Mouse (Mus musculus): ENCODE data around the gene Prl3d2. TPM values are rescaled to one million over a fixed set of nuclear protein-coding genes. Genes with fewer than 3 reads are reported as not detected.
"Not testable (repeated sequence)": the region's sequence is repeated elsewhere in the genome, so short reads cannot be mapped to it uniquely, and the experiment has no call there.

Gene Prl3d2
- not detected in 2 replicates for polyA plus RNA-seq (2012; ENCODE audit: insufficient read depth, insufficient read length, missing spikeins)

DNA sequence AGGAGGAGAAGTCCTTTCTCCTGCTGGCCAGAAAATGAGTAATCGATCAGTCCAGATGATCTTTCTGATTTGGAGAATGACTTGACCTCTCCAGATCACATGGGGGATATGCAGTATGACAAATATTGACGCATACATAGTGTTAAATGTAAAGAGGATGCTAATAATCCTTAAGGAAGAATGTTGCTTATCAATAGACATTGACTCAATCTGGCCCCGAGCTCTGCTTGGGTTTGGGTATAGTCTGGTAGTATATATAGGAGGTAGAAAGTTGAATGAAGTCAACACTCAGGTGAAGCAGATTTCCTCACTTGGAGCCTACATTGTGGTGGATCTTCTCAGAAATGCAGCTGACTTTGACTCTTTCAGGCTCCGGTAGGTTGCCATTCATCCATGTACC, at the start of gene Prl3d2:
Gene Prl3d2 (plus strand): TSS at position 301 of the 400 bp plus-strand sequence.
- H3K4me1 ChIP-seq (ENCODE audit: control insufficient read depth, insufficient read depth, low read length); H3K27ac ChIP-seq (ENCODE audit: insufficient read depth, low read depth, low read length); H3K4me3 ChIP-seq (ENCODE audit: insufficient read depth, low read length): not testable (repeated sequence)

DNA sequence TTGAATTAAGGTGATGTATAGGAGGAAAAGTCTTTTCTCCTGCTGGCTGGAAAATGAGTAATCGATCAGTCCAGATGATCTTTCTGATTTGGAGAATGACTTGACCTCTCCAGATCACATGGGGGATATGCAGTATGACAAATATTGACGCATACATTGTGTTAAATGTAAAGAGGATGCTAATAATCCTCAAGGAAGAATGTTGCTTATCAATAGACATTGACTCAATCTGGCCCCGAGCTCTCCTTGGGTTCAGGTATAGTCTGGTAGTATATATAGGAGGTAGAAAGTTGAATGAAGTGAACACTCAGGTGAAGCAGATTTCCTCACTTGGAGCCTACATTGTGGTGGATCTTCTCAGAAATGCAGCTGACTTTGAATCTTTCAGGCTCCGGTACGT, 27.6 kb upstream of the Prl3d2 start, which contains the start of gene Prl3d1:
Gene Prl3d1 (plus strand): TSS at position 301 of the 400 bp plus-strand sequence.
- H3K4me1 ChIP-seq (ENCODE audit: control insufficient read depth, insufficient read depth, low read length); H3K27ac ChIP-seq (ENCODE audit: insufficient read depth, low read depth, low read length); H3K4me3 ChIP-seq (ENCODE audit: insufficient read depth, low read length): not testable (repeated sequence)

DNA sequence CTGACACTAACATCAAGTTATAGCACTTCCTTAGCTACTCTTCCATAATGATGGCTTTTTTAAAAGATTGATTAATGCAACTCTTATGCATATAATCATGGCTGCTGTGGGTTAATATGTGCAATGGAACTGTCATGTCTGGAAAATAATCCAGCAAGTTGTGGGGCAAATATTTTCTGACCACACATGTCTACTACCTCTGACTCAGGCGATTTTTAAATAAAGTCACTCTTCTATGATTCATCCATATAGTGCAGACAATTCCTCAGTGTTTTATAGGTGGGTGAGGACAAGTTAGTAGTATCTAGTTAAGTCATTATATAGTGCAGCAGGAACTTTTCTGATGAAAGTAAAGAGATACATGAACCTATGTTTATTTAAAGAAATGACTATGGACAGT, 26.8 kb downstream of the Prl3d2 start:
- no peak overlapping the region for H3K4me3 ChIP-seq (ENCODE audit: insufficient read depth, low read length)
- TF ChIP-seq CTCF (IDR thresholded peaks at IDR 0.05; ENCODE audit: low read depth, low read length) (no peak), POLR2A (IDR thresholded peaks at IDR 0.05; ENCODE audit: borderline replicate concordance, low read depth, low read length) (no peak)
- no peaks in the 10 kb centered on the region for H3K4me1 ChIP-seq (ENCODE audit: control insufficient read depth, insufficient read depth, low read length)
- no peak overlapping the region for H3K27ac ChIP-seq (ENCODE audit: insufficient read depth, low read depth, low read length)

DNA sequence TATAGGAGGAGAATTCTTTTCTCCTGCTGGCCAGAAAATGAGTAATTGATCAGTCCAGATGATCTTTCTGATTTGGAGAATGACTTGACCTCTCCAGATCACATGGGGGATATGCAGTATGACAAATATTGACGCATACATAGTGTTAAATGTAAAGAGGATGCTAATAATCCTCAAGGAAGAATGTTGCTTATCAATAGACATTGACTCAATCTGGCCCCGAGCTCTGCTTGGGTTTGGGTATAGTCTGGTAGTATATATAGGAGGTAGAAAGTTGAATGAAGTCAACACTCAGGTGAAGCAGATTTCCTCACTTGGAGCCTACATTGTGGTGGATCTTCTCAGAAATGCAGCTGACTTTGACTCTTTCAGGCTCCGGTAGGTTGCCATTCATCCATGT, 35.0 kb downstream of the Prl3d2 start, which contains the start of gene Prl3d3:
Gene Prl3d3 (plus strand): TSS at position 301 of the 400 bp plus-strand sequence.
- H3K27ac ChIP-seq (ENCODE audit: insufficient read depth, low read depth, low read length); H3K4me1 ChIP-seq (ENCODE audit: control insufficient read depth, insufficient read depth, low read length): not testable (repeated sequence)

More for the DNA sequence above, 35.0 kb downstream of the Prl3d2 start, which contains the start of gene Prl3d3:
- not testable (repeated sequence) for H3K4me3 ChIP-seq (ENCODE audit: insufficient read depth, low read length)

Other genes starting within 250 kb of the Prl3d2 start
- not detected in 2 replicates for gene Prl, start 64.1 kb upstream of the Prl3d2 start, polyA plus RNA-seq (2012; ENCODE audit: insufficient read depth, insufficient read length, missing spikeins)
- gene Prl3d1, start 27.5 kb upstream of the Prl3d2 start, polyA plus RNA-seq (2012; ENCODE audit: insufficient read depth, insufficient read length, missing spikeins): not detected in 2 replicates
- not detected in 2 replicates for gene Prl3d3, start 35.1 kb downstream of the Prl3d2 start, polyA plus RNA-seq (2012; ENCODE audit: insufficient read depth, insufficient read length, missing spikeins)
- gene Prl3c1, start 75.0 kb downstream of the Prl3d2 start, polyA plus RNA-seq (2012; ENCODE audit: insufficient read depth, insufficient read length, missing spikeins): not detected in 2 replicates
- not detected in 2 replicates for gene Prl3b1, start 120.1 kb downstream of the Prl3d2 start, polyA plus RNA-seq (2012; ENCODE audit: insufficient read depth, insufficient read length, missing spikeins)
- not detected in 2 replicates for gene Prl3a1, start 137.7 kb downstream of the Prl3d2 start, polyA plus RNA-seq (2012; ENCODE audit: insufficient read depth, insufficient read length, missing spikeins)
- gene Prl6a1, start 190.9 kb downstream of the Prl3d2 start, polyA plus RNA-seq (2012; ENCODE audit: insufficient read depth, insufficient read length, missing spikeins): not detected in 2 replicates
- gene Prl8a2, start 224.0 kb downstream of the Prl3d2 start, polyA plus RNA-seq (2012; ENCODE audit: insufficient read depth, insufficient read length, missing spikeins): not detected in 2 replicates

Measured in bone marrow macrophage, adult 2 months (primary cell).